Mouse (Mus musculus): Measurements from ENCODE around the gene Gys1. TPM values are rescaled to one million over a fixed set of nuclear protein-coding genes. Genes with fewer than 3 reads are reported as not detected.
"Not testable (repeated sequence)": the region's sequence is repeated elsewhere in the genome, so short reads cannot be mapped to it uniquely, and the experiment has no call there.

Gene Gys1
- total RNA-seq, 1 experiment: 26.1 TPM

- Histone ChIP-seq H3K27ac (ENCODE audit: insufficient read depth, low read depth, low read length, poor library complexity, severe bottlenecking) (peak overlapping the region; percentile 57), H3K36me3 (ENCODE audit: control insufficient read depth, insufficient read depth, low read length, poor library complexity, severe bottlenecking) (peaks cover 47% of the 10 kb centered on the region), H3K9me3 (ENCODE audit: control insufficient read depth, insufficient read depth, low read depth, low read length) (no peaks in the 10 kb centered on the region), H3K9ac (ENCODE audit: insufficient read depth, low read depth, low read length, poor library complexity, severe bottlenecking) (peak overlapping the region; percentile 79), H3K4me1 (ENCODE audit: control insufficient read depth in 2 of 2, insufficient read depth in 2 of 2, low read length in 2 of 2, poor library complexity in 1 of 2) (peaks cover 0 to 16% of the 10 kb centered on the region in 2 experiments; a peak in 1 of 4 replicates), H3K4me3 (ENCODE audit: insufficient read depth in 1 of 2, low read depth in 1 of 2, low read length in 2 of 2, poor library complexity in 1 of 2, severe bottlenecking in 1 of 2) (peak overlapping the region; percentile 75 to 93)
- TF ChIP-seq HCFC1 (IDR thresholded peaks at IDR 0.05; ENCODE audit: borderline replicate concordance, insufficient read depth, low read length) (no peak; the same call in 1 of the 2 replicates), CHD2 (IDR thresholded peaks at IDR 0.05; ENCODE audit: low read depth, low read length) (no peak), MAFK (IDR thresholded peaks at IDR 0.05; ENCODE audit: insufficient read depth, low read depth, low read length) (no peak), ZC3H11A (IDR thresholded peaks at IDR 0.05; ENCODE audit: borderline replicate concordance, low read depth, low read length) (no peak), ZNF384 (IDR thresholded peaks at IDR 0.05; ENCODE audit: low read depth, low read length) (no peak)
- in situ Hi-C loops (cut with MboI; ENCODE audit: low sequenced_read_pairs in 2 of 2, unreplicated experiment in 2 of 2): no loop called here
- DNase-seq (ENCODE audit: low read depth, low spot score): no peak
Measured at GRCm38 (mm10) chr7:45458748-45459563, 24.3 kb downstream of the Gys1 start.

- H3K4me3 ChIP-seq (ENCODE audit: insufficient read depth in 1 of 2, low read depth in 1 of 2, low read length in 2 of 2, poor library complexity in 1 of 2, severe bottlenecking in 1 of 2): peak within 1 kb of the TSS; percentile 75 to 93
- H3K9me3 ChIP-seq (ENCODE audit: control insufficient read depth, insufficient read depth, low read depth, low read length); in situ Hi-C loops (cut with MboI; ENCODE audit: low sequenced_read_pairs in 2 of 2, unreplicated experiment in 2 of 2): not testable (repeated sequence)
- TF ChIP-seq CHD2 (IDR thresholded peaks at IDR 0.05; ENCODE audit: low read depth, low read length) (peak; percentile 52), HCFC1 (IDR thresholded peaks at IDR 0.05; ENCODE audit: borderline replicate concordance, insufficient read depth, low read length) (peak; percentile 50; the same call in 1 of the 2 replicates)
- peak within 1 kb of the TSS; percentile 80 for H3K9ac ChIP-seq (ENCODE audit: insufficient read depth, low read depth, low read length, poor library complexity, severe bottlenecking)
- peak within 1 kb of the TSS; percentile 99 for H3K27ac ChIP-seq (ENCODE audit: insufficient read depth, low read depth, low read length, poor library complexity, severe bottlenecking)
- peaks cover 47% of the 10 kb centered on the region for H3K36me3 ChIP-seq (ENCODE audit: control insufficient read depth, insufficient read depth, low read length, poor library complexity, severe bottlenecking)
- peak; percentile 97 for DNase-seq (ENCODE audit: low read depth, low spot score)
- H3K4me1 ChIP-seq (ENCODE audit: control insufficient read depth in 2 of 2, insufficient read depth in 2 of 2, low read length in 2 of 2, poor library complexity in 1 of 2): peaks cover 0 to 16% of the 10 kb centered on the region in 2 experiments; a peak in 1 of 4 replicates
Measured at GRCm38 (mm10) chr7:45459564-45460140, 25.0 kb downstream of the Gys1 start, which contains the start of gene Ftl1. Gene Ftl1 (minus strand): TSS chr7:45459884.

GRCm38 (mm10) chr7:45460377-45460776 lies 25.7 kb downstream of the Gys1 start:
- H3K4me3 ChIP-seq (ENCODE audit: insufficient read depth in 1 of 2, low read depth in 1 of 2, low read length in 2 of 2, poor library complexity in 1 of 2, severe bottlenecking in 1 of 2): peak overlapping the region; percentile 58 to 71
- no peaks in the 10 kb centered on the region for H3K9me3 ChIP-seq (ENCODE audit: control insufficient read depth, insufficient read depth, low read depth, low read length)
- H3K27ac ChIP-seq (ENCODE audit: insufficient read depth, low read depth, low read length, poor library complexity, severe bottlenecking): peak overlapping the region; percentile 99
- TF ChIP-seq ZC3H11A (IDR thresholded peaks at IDR 0.05; ENCODE audit: borderline replicate concordance, low read depth, low read length): no peak
- no peak for TF ChIP-seq CHD2 (IDR thresholded peaks at IDR 0.05; ENCODE audit: low read depth, low read length)
- no peak for TF ChIP-seq ZNF384 (IDR thresholded peaks at IDR 0.05; ENCODE audit: low read depth, low read length)
- TF ChIP-seq MAFK (IDR thresholded peaks at IDR 0.05; ENCODE audit: insufficient read depth, low read depth, low read length): no peak
- no peak for TF ChIP-seq HCFC1 (IDR thresholded peaks at IDR 0.05; ENCODE audit: borderline replicate concordance, insufficient read depth, low read length)
- in situ Hi-C loops (cut with MboI; ENCODE audit: low sequenced_read_pairs in 2 of 2, unreplicated experiment in 2 of 2): no loop called here
- peaks cover 0 to 10% of the 10 kb centered on the region in 2 experiments; a peak in 1 of 4 replicates for H3K4me1 ChIP-seq (ENCODE audit: control insufficient read depth in 2 of 2, insufficient read depth in 2 of 2, low read length in 2 of 2, poor library complexity in 1 of 2)
- H3K36me3 ChIP-seq (ENCODE audit: control insufficient read depth, insufficient read depth, low read length, poor library complexity, severe bottlenecking): peaks cover 51% of the 10 kb centered on the region
- no peak for DNase-seq (ENCODE audit: low read depth, low spot score)
- H3K9ac ChIP-seq (ENCODE audit: insufficient read depth, low read depth, low read length, poor library complexity, severe bottlenecking): peak overlapping the region; percentile 80

GRCm38 (mm10) chr7:45460860-45461314 lies 26.2 kb downstream of the Gys1 start:
- Histone ChIP-seq H3K27ac (ENCODE audit: insufficient read depth, low read depth, low read length, poor library complexity, severe bottlenecking) (peak overlapping the region; percentile 99), H3K36me3 (ENCODE audit: control insufficient read depth, insufficient read depth, low read length, poor library complexity, severe bottlenecking) (peaks cover 57% of the 10 kb centered on the region), H3K4me1 (ENCODE audit: control insufficient read depth in 2 of 2, insufficient read depth in 2 of 2, low read length in 2 of 2, poor library complexity in 1 of 2) (peaks cover 0 to 7% of the 10 kb centered on the region in 2 experiments; a peak in 1 of 4 replicates), H3K4me3 (ENCODE audit: insufficient read depth in 1 of 2, low read depth in 1 of 2, low read length in 2 of 2, poor library complexity in 1 of 2, severe bottlenecking in 1 of 2) (peak overlapping the region; percentile 58 to 71), H3K9me3 (ENCODE audit: control insufficient read depth, insufficient read depth, low read depth, low read length) (no peaks in the 10 kb centered on the region), H3K9ac (ENCODE audit: insufficient read depth, low read depth, low read length, poor library complexity, severe bottlenecking) (peak overlapping the region; percentile 80)
- DNase-seq (ENCODE audit: low read depth, low spot score): no peak
- no peak for TF ChIP-seq CHD2 (IDR thresholded peaks at IDR 0.05; ENCODE audit: low read depth, low read length)
- TF ChIP-seq HCFC1 (IDR thresholded peaks at IDR 0.05; ENCODE audit: borderline replicate concordance, insufficient read depth, low read length): no peak
- TF ChIP-seq ZC3H11A (IDR thresholded peaks at IDR 0.05; ENCODE audit: borderline replicate concordance, low read depth, low read length): no peak
- TF ChIP-seq MAFK (IDR thresholded peaks at IDR 0.05; ENCODE audit: insufficient read depth, low read depth, low read length): peak; percentile 98
- in situ Hi-C loops (cut with MboI; ENCODE audit: low sequenced_read_pairs in 2 of 2, unreplicated experiment in 2 of 2): no loop called here
